Mouse (Mus musculus) megakaryocyte, embryonic 14.5 days (primary cell): ENCODE data around the gene Snx29. TPM values are rescaled to one million over a fixed set of nuclear protein-coding genes. Genes with fewer than 3 reads are reported as not detected.
"Not testable (repeated sequence)": the region's sequence is repeated elsewhere in the genome, so short reads cannot be mapped to it uniquely, and the experiment has no call there.

Experiments used
- H3K27me3 ChIP-seq: replicated peaks from 2 replicates; pipeline ENCODE3; 2012; ENCODE audit warnings: inconsistent platforms
- H3K36me3 ChIP-seq: replicated peaks from 2 replicates; pipeline ENCODE3; 2012; ENCODE audit warnings: low read length, inconsistent platforms, mixed read lengths
- H3K4me1 ChIP-seq: 2 replicates; pipeline ENCODE4 v1.6.1; 2012; ENCODE audit warnings: inconsistent platforms
- H3K4me3 ChIP-seq: replicated peaks from 2 replicates; pipeline ENCODE3; 2012; ENCODE audit warnings: moderate library complexity, mild to moderate bottlenecking, inconsistent platforms
- H3K9me3 ChIP-seq: 2 replicates; pipeline ENCODE4 v1.6.1; 2012; ENCODE audit warnings: inconsistent platforms
- FLI1 ChIP-seq: IDR thresholded peaks from 2 replicates; pipeline ENCODE4 v1.6.1; 2012; ENCODE audit warnings: low read length, inconsistent platforms, mixed read lengths
- GATA1 ChIP-seq: IDR thresholded peaks from 3 replicates; pipeline ENCODE4 v1.6.1; 2012; ENCODE audit warnings: mixed read lengths, low read length, inconsistent platforms, borderline replicate concordance
- polyA plus RNA-seq: library from polyadenylated mRNA; stranded (reverse); fragments of >175 nt; gene quantifications from 2 replicates; pipeline ENCODE4 v1.2.3, GENCODE M21; 2012; ENCODE audit warnings: low replicate concordance; ENCODE audit not compliant: insufficient read depth

The Snx29 gene
- polyA plus RNA-seq, 1 experiment, result 3.9 TPM

- Histone ChIP-seq H3K9me3 (no peaks in the 10 kb centered on the region), H3K4me3 (no peak overlapping the region), H3K27me3 (peaks cover 2% of the 10 kb centered on the region), H3K4me1 (peaks cover 14% of the 10 kb centered on the region), H3K36me3 (peaks cover 19% of the 10 kb centered on the region)
- TF ChIP-seq GATA1 (no peak), FLI1 (no peak)
These were observed 178.4 kb downstream of the Snx29 start for GRCm38 (mm10) chr16:11501138-11501537.

GRCm38 (mm10) chr16:11501611-11502010, 178.9 kb downstream of the Snx29 start:
- H3K36me3 ChIP-seq, result peaks cover 19% of the 10 kb centered on the region
- H3K27me3 ChIP-seq, result peaks cover 2% of the 10 kb centered on the region
- peaks cover 10% of the 10 kb centered on the region for H3K4me1 ChIP-seq
- H3K4me3 ChIP-seq, result no peak overlapping the region
- no peaks in the 10 kb centered on the region for H3K9me3 ChIP-seq
- TF ChIP-seq FLI1 (no peak), GATA1 (no peak)

GRCm38 (mm10) chr16:11504666-11505491, 182.2 kb downstream of the Snx29 start:
- TF ChIP-seq GATA1 (no peak), FLI1 (no peak)
- peaks cover 2% of the 10 kb centered on the region for H3K27me3 ChIP-seq
- peaks cover 14% of the 10 kb centered on the region for H3K4me1 ChIP-seq
- no peak overlapping the region for H3K4me3 ChIP-seq
- no peaks in the 10 kb centered on the region for H3K9me3 ChIP-seq
- peaks cover 20% of the 10 kb centered on the region for H3K36me3 ChIP-seq

GRCm38 (mm10) chr16:11505492-11506176, 182.9 kb downstream of the Snx29 start:
- Histone ChIP-seq H3K27me3 (peaks cover 2% of the 10 kb centered on the region), H3K4me1 (peaks cover 14% of the 10 kb centered on the region)

GRCm38 (mm10) chr16:11507188-11507731, 184.6 kb downstream of the Snx29 start:
- Histone ChIP-seq H3K4me3 (no peak overlapping the region), H3K4me1 (peaks cover 14% of the 10 kb centered on the region), H3K9me3 (no peaks in the 10 kb centered on the region), H3K27me3 (peaks cover 2% of the 10 kb centered on the region), H3K36me3 (peaks cover 12% of the 10 kb centered on the region)
- TF ChIP-seq GATA1, result no peak
- TF ChIP-seq FLI1, result no peak

More at GRCm38 (mm10) chr16:11505492-11506176, 182.9 kb downstream of the Snx29 start:
- Histone ChIP-seq H3K9me3 (no peaks in the 10 kb centered on the region), H3K4me3 (no peak overlapping the region), H3K36me3 (peaks cover 15% of the 10 kb centered on the region)
- TF ChIP-seq GATA1 (no peak), FLI1 (no peak)

GRCm38 (mm10) chr16:11508341-11508740, 185.6 kb downstream of the Snx29 start:
- Histone ChIP-seq H3K36me3 (peaks cover 21% of the 10 kb centered on the region), H3K9me3 (no peaks in the 10 kb centered on the region)
- no peak for TF ChIP-seq GATA1
- no peak for TF ChIP-seq FLI1

GRCm38 (mm10) chr16:11510416-11510815, 187.7 kb downstream of the Snx29 start:
- Histone ChIP-seq H3K4me1 (peaks cover 16% of the 10 kb centered on the region), H3K27me3 (no peaks in the 10 kb centered on the region), H3K9me3 (no peaks in the 10 kb centered on the region), H3K36me3 (peaks cover 33% of the 10 kb centered on the region), H3K4me3 (no peak overlapping the region)
- TF ChIP-seq FLI1 (no peak), GATA1 (no peak)

More at GRCm38 (mm10) chr16:11508341-11508740, 185.6 kb downstream of the Snx29 start:
- Histone ChIP-seq H3K4me1 (peaks cover 18% of the 10 kb centered on the region), H3K4me3 (no peak overlapping the region), H3K27me3 (peaks cover 2% of the 10 kb centered on the region)

GRCm38 (mm10) chr16:11510854-11511253, 188.1 kb downstream of the Snx29 start:
- no peak for TF ChIP-seq FLI1
- TF ChIP-seq GATA1, result no peak
- no peaks in the 10 kb centered on the region for H3K27me3 ChIP-seq
- peaks cover 34% of the 10 kb centered on the region for H3K36me3 ChIP-seq

GRCm38 (mm10) chr16:11511696-11512095, 189.0 kb downstream of the Snx29 start:
- H3K4me3 ChIP-seq, H3K27me3 ChIP-seq, H3K9me3 ChIP-seq: not testable (repeated sequence)
- Histone ChIP-seq H3K36me3 (peaks cover 38% of the 10 kb centered on the region), H3K4me1 (peaks cover 12% of the 10 kb centered on the region)

More at GRCm38 (mm10) chr16:11510854-11511253, 188.1 kb downstream of the Snx29 start:
- Histone ChIP-seq H3K4me1 (peaks cover 12% of the 10 kb centered on the region), H3K9me3 (no peaks in the 10 kb centered on the region), H3K4me3 (no peak overlapping the region)

GRCm38 (mm10) chr16:11516681-11517080, 194.0 kb downstream of the Snx29 start:
- TF ChIP-seq FLI1, result no peak
- no peak for TF ChIP-seq GATA1
- Histone ChIP-seq H3K27me3 (no peaks in the 10 kb centered on the region), H3K9me3 (no peaks in the 10 kb centered on the region), H3K4me3 (no peak overlapping the region), H3K4me1 (peaks cover 14% of the 10 kb centered on the region), H3K36me3 (peaks cover 62% of the 10 kb centered on the region)
